Mouse (Mus musculus): ENCODE data around the gene Gm9857. TPM values are rescaled to one million over a fixed set of nuclear protein-coding genes. Genes with fewer than 3 reads are reported as not detected.

Gm9857 gene
- total RNA-seq, 2 experiments from 2014 or later = 2.0 TPM; not detected in 1

Other genes starting within 250 kb of the Gm9857 start
- 10 to 100 TPM; 13.9 to 16.2 TPM for gene Gpsm2, start 218.1 kb downstream of the Gm9857 start, total RNA-seq (2021)
- not detected for gene Aknad1, start 200.8 kb downstream of the Gm9857 start, total RNA-seq (2021)
- gene Stxbp3, start 99.9 kb downstream of the Gm9857 start, total RNA-seq (2021) = 10 to 100 TPM; 10.6 to 12.2 TPM
- under 1 TPM in 1 of 2 experiments, not detected in 1; 0.14 TPM for gene Fndc7, start 50.4 kb downstream of the Gm9857 start, total RNA-seq (2021)
- gene Prpf38b, start 28.7 kb downstream of the Gm9857 start, total RNA-seq (2021) = 10 to 100 TPM; 49.4 to 57.6 TPM
- 1 to 10 TPM; 4.4 to 5.8 TPM for gene Henmt1, start 572 bp downstream of the Gm9857 start, total RNA-seq (2021)
- 10 to 100 TPM; 83.0 to 84.2 TPM for gene Fam102b, start 87.2 kb upstream of the Gm9857 start, total RNA-seq (2021)
- gene Slc25a54, start 140.0 kb upstream of the Gm9857 start, total RNA-seq (2021) = not detected
- 1 to 10 TPM; 2.9 to 4.6 TPM for gene Slc25a24, start 182.7 kb upstream of the Gm9857 start, total RNA-seq (2021)

Measured in left cerebral cortex, postnatal 4 days (tissue).